Mouse (Mus musculus) heart, postnatal 4 days (tissue): ENCODE measurements around the gene Ppp1ca. TPM values are rescaled to one million over a fixed set of nuclear protein-coding genes. Genes with fewer than 3 reads are reported as not detected.

Experiments
- DNase-seq: peaks from one replicate; pipeline ENCODE4 v3.0.0; 2021
- total RNA-seq, 2 experiments: library from RNA; stranded (reverse); gene quantifications; 2 replicates each; pipeline ENCODE4 v1.2.3; 2021

Ppp1ca gene
- total RNA-seq, 2 experiments from 2014 or later, result 481 to 484 TPM

- DNase-seq, result no peak
These were observed 36.4 kb upstream of the Ppp1ca start for GRCm38 (mm10) chr19:4155223-4156072.

- no peak for DNase-seq
These were observed 35.7 kb upstream of the Ppp1ca start for GRCm38 (mm10) chr19:4156073-4156579.

- DNase-seq, result no peak
These were observed 35.1 kb upstream of the Ppp1ca start for GRCm38 (mm10) chr19:4156771-4157170.

- no peak for DNase-seq
These were observed 32.8 kb upstream of the Ppp1ca start for GRCm38 (mm10) chr19:4159049-4159448.

- DNase-seq, result peak; percentile 96
These were observed 29.0 kb upstream of the Ppp1ca start, which contains the start of gene Rps6kb2 for GRCm38 (mm10) chr19:4162646-4163542. Rps6kb2 (minus strand) TSS chr19:4163354.

- no peak for DNase-seq
These were observed 28.4 kb upstream of the Ppp1ca start for GRCm38 (mm10) chr19:4163543-4163887.

GRCm38 (mm10) chr19:4164100-4164499, 27.8 kb upstream of the Ppp1ca start:
- no peak for DNase-seq

- no peak for DNase-seq
These were observed 27.1 kb upstream of the Ppp1ca start for GRCm38 (mm10) chr19:4164721-4165120.

- no peak for DNase-seq
These were observed 25.0 kb upstream of the Ppp1ca start for GRCm38 (mm10) chr19:4166678-4167476.

GRCm38 (mm10) chr19:4169378-4169784, 22.5 kb upstream of the Ppp1ca start:
- DNase-seq, result peak; percentile 100

- DNase-seq, result no peak
These were observed 22.1 kb upstream of the Ppp1ca start for GRCm38 (mm10) chr19:4169810-4170209.

GRCm38 (mm10) chr19:4170723-4171392, 21.0 kb upstream of the Ppp1ca start:
- no peak for DNase-seq

- peak; percentile 69 for DNase-seq
These were observed 20.2 kb upstream of the Ppp1ca start for GRCm38 (mm10) chr19:4171393-4172290.

- DNase-seq, result no peak
These were observed 18.9 kb upstream of the Ppp1ca start for GRCm38 (mm10) chr19:4172925-4173324.

GRCm38 (mm10) chr19:4175368-4175947, 16.4 kb upstream of the Ppp1ca start, which contains the start of gene Carns1:
Carns1 (minus strand) TSS chr19:4175479.
- peak; percentile 76 for DNase-seq

- no peak for DNase-seq
These were observed 11.5 kb upstream of the Ppp1ca start for GRCm38 (mm10) chr19:4180411-4180810.

GRCm38 (mm10) chr19:4181892-4182291, 10.0 kb upstream of the Ppp1ca start:
- peak; percentile 56 for DNase-seq

GRCm38 (mm10) chr19:4183689-4184088, 8.2 kb upstream of the Ppp1ca start:
- DNase-seq, result no peak

- DNase-seq, result peak; percentile 47
These were observed 6.6 kb upstream of the Ppp1ca start for GRCm38 (mm10) chr19:4184976-4185975.
